Mouse (Mus musculus) testis, adult 2 months (tissue): ENCODE data around the gene Car14.
"Not testable (repeated sequence)": the region's sequence is repeated elsewhere in the genome, so short reads cannot be mapped to it uniquely, and the experiment has no call there.

Source experiments
- CTCF ChIP-seq: fragments of 200-500 bp; IDR thresholded peaks from 2 replicates; pipeline ENCODE4 v1.5.1; 2012; ENCODE audit warnings: low read depth, mild to moderate bottlenecking, inconsistent platforms, low read length, moderate library complexity; ENCODE audit not compliant: control insufficient read depth, insufficient read depth, insufficient replicate concordance
- POLR2A ChIP-seq: fragments of 200-500 bp; IDR thresholded peaks from 2 replicates; pipeline ENCODE4 v1.6.1; 2012; ENCODE audit warnings: low read depth, mild to moderate bottlenecking, inconsistent platforms, low read length, moderate library complexity; ENCODE audit not compliant: control insufficient read depth

GRCm38 (mm10) chr3:95858278-95858677 is 46.2 kb downstream of the Car14 start:
- TF ChIP-seq POLR2A, CTCF: not testable (repeated sequence)
